Mouse (Mus musculus): Measurements from ENCODE around the gene Atxn10. TPM values are rescaled to one million over a fixed set of nuclear protein-coding genes. Genes with fewer than 3 reads are reported as not detected.

Gene Atxn10
- polyA plus RNA-seq, 1 experiment from 2014 or later = 114 TPM

DNA sequence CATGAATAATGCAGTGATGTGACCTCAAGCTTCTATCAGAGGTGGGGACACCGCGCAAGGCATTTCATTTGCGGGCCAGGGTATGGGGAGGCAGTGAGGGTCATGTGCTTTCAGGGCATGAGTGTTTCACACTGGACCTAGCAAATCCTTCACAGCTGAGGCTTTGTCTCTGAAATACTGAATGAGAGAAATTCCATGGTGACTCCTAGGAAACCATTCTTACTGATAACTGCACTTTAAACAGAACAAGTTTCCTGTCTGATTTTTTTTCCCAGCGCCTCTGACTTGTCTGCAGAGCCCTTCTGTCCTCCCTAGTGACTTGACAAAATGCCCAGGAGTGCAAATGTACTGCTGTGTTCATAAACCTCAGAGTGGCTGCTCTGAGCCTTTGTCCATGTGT, 125.5 kb downstream of the Atxn10 start:
- Histone ChIP-seq H3K4me2 (no peak overlapping the region), H3K36me3 (peaks cover 64% of the 10 kb centered on the region), H3K27me3 (replicated peaks) (no peaks in the 10 kb centered on the region), H3K9me3 (replicated peaks) (no peaks in the 10 kb centered on the region), H3K9ac (no peak overlapping the region), H3K4me3 (no peak overlapping the region), H3K27ac (no peak overlapping the region), H3K4me1 (no peaks in the 10 kb centered on the region; the same call in 1 of the 2 replicates)
- WGBS (ENCODE audit: insufficient replicate concordance) = 77% methylated on average over 4 of the region's 4 CpGs
- no peak for ATAC-seq

- Histone ChIP-seq H3K27me3 (replicated peaks) (no peaks in the 10 kb centered on the region), H3K9me3 (replicated peaks) (no peaks in the 10 kb centered on the region), H3K4me3 (no peak overlapping the region), H3K4me1 (no peaks in the 10 kb centered on the region; the same call in 1 of the 2 replicates), H3K36me3 (peaks cover 64% of the 10 kb centered on the region), H3K27ac (no peak overlapping the region), H3K9ac (no peak overlapping the region), H3K4me2 (no peak overlapping the region)
- no peak for ATAC-seq
- WGBS (ENCODE audit: insufficient replicate concordance) = 77% methylated on average over 4 of the region's 4 CpGs
These were observed 126.1 kb downstream of the Atxn10 start for GRCm38 (mm10) chr15:85462138-85462537.

DNA sequence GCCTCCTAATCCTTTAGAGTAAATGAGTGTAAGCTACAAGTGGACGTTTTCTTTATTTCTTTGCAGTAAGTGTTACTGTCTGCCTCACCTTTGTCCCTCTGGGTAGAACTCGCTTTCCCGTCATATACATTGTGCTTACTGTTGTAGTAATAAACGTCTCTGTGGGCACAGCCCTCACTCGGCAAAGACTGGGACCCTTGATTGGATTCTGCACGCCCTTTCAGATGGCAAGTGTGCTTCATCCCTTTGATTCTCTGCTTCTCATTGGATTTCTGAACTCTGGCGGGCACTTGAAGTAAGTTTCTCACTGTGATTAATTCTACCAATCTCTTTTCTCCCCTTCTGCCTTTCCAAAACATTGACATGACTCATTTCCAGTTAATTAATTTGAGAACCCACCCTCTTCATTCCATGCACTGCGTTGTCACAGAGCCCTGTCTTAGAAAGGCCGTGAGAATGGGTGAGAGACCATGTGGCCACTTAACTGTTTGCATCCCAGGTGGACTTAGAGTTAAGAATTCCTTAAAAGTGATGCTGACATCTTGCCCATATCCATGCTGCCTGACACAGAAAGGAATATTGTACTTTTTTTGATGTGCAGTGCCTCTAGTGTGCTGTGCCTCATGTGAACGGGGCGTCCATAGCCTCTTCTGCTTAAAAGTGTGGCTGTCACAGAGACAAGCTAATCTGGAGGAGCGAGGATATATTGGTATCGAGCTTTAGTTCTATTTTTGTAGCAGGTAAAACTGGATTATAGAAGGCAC, 127.2 kb downstream of the Atxn10 start:
- Histone ChIP-seq H3K9me3 (replicated peaks) (no peaks in the 10 kb centered on the region), H3K4me2 (no peak overlapping the region), H3K4me1 (no peaks in the 10 kb centered on the region; the same call in 1 of the 2 replicates), H3K9ac (no peak overlapping the region), H3K27me3 (replicated peaks) (no peaks in the 10 kb centered on the region), H3K27ac (no peak overlapping the region), H3K4me3 (no peak overlapping the region), H3K36me3 (peaks cover 62% of the 10 kb centered on the region)
- 81% methylated on average over 13 of the region's 13 CpGs for WGBS (ENCODE audit: insufficient replicate concordance)
- no peak for ATAC-seq

GRCm38 (mm10) chr15:85464190-85464589, 128.1 kb downstream of the Atxn10 start:
- Histone ChIP-seq H3K27ac (no peak overlapping the region), H3K4me3 (no peak overlapping the region), H3K27me3 (replicated peaks) (no peaks in the 10 kb centered on the region), H3K4me2 (no peak overlapping the region), H3K9ac (no peak overlapping the region), H3K36me3 (peaks cover 61% of the 10 kb centered on the region), H3K4me1 (no peaks in the 10 kb centered on the region; the same call in 1 of the 2 replicates), H3K9me3 (replicated peaks) (no peaks in the 10 kb centered on the region)
- no peak for ATAC-seq
- 67% methylated on average over 5 of the region's 5 CpGs for WGBS (ENCODE audit: insufficient replicate concordance)

DNA sequence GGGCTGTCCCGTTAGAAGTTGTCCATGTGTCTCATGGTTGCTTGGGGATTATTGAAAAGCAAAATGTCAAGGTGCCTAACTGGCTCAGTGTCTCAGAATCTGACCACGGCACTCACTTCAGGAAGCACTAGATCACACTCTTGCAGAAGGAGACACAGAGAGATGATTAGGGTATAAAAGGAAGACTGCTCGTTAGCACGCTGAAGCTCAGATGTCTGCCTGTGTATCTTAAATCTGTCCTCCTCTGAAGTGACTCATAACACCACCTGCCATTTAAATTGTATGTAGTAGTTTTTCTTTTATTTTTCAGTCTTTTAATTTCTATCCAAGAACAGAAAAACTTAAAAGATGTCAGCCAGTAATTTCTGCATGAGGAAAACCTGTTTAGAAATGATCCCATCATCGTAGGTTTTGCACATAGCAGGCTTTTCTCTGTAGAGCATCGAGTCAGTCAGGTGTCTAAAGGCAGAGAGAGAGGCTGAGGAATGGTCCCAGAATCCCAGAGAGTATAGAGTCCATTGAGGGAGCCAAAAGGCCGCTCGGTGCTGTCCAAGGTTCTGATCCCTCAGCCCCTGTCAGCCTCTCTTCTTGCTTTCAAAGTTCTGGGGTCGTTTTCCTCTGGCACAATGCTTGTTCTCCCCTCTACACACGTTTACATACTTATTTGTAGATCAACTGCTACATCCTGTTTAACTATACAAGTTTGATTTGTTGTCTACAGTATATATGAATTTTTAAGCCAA, 128.9 kb downstream of the Atxn10 start:
- no peaks in the 10 kb centered on the region for H3K9me3 ChIP-seq (replicated peaks)
- no peak overlapping the region for H3K27ac ChIP-seq
- H3K36me3 ChIP-seq = peaks cover 60% of the 10 kb centered on the region
- no peak overlapping the region for H3K9ac ChIP-seq
- no peak for ATAC-seq
- H3K4me3 ChIP-seq = no peak overlapping the region
- H3K4me1 ChIP-seq = no peaks in the 10 kb centered on the region
- no peak overlapping the region for H3K4me2 ChIP-seq
- no peaks in the 10 kb centered on the region for H3K27me3 ChIP-seq (replicated peaks)
- WGBS (ENCODE audit: insufficient replicate concordance) = 59% methylated on average over 10 of the region's 10 CpGs

DNA sequence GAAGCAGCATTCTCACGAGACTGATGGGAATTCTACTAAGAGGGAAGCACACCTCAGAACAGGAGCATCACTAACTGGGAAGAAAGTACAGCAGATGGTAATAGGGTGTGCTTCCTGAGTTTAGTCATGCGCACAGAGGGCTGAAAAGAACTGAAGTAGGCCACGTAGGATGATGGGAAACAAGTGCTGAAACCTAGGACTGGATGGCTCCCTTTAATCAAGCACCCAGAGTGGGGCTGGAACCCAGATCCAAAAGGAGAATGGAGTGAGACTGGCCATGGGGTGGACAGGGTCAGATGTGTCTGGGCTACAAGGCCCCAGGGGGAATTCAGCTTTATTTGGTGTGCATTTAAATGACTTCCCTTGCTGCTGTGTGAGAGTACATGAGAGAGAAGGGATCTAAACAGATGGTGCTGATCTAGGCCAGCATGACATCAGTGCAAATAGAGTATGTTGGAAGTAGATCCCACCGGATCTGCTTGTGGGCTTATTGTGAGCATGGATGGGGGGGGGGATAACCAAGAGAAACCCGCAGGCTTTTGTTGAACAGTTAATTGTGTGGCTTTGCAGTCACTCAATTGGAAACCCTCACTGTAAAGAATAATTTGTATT, 130.5 kb downstream of the Atxn10 start:
- Histone ChIP-seq H3K9ac (no peak overlapping the region), H3K9me3 (replicated peaks) (no peaks in the 10 kb centered on the region), H3K27me3 (replicated peaks) (no peaks in the 10 kb centered on the region), H3K4me1 (no peaks in the 10 kb centered on the region), H3K36me3 (peaks cover 56% of the 10 kb centered on the region), H3K4me3 (no peak overlapping the region), H3K27ac (no peak overlapping the region), H3K4me2 (no peak overlapping the region)
- 78% methylated on average over 5 of the region's 5 CpGs for WGBS (ENCODE audit: insufficient replicate concordance)
- no peak for ATAC-seq

- no peak overlapping the region for H3K4me3 ChIP-seq
- H3K9ac ChIP-seq = no peak overlapping the region
- no peak overlapping the region for H3K4me2 ChIP-seq
- no peaks in the 10 kb centered on the region for H3K9me3 ChIP-seq (replicated peaks)
- H3K27ac ChIP-seq = no peak overlapping the region; the same call in 1 of the 2 replicates
- H3K27me3 ChIP-seq (replicated peaks) = no peaks in the 10 kb centered on the region
- peaks cover 32% of the 10 kb centered on the region for H3K36me3 ChIP-seq
- H3K4me1 ChIP-seq = no peaks in the 10 kb centered on the region
- 73% methylated on average over 6 of the region's 6 CpGs for WGBS (ENCODE audit: insufficient replicate concordance)
- no peak for ATAC-seq
These were observed 133.4 kb downstream of the Atxn10 start for GRCm38 (mm10) chr15:85469401-85469800.

GRCm38 (mm10) chr15:85474697-85475096, 138.7 kb downstream of the Atxn10 start:
- no peaks in the 10 kb centered on the region for H3K27me3 ChIP-seq (replicated peaks)
- no peaks in the 10 kb centered on the region for H3K4me1 ChIP-seq
- H3K36me3 ChIP-seq = no peaks in the 10 kb centered on the region
- no peak overlapping the region for H3K4me2 ChIP-seq
- ATAC-seq = no peak
- WGBS (ENCODE audit: insufficient replicate concordance) = 53% methylated on average over 3 of the region's 3 CpGs
- H3K4me3 ChIP-seq = no peak overlapping the region
- H3K9me3 ChIP-seq (replicated peaks) = no peaks in the 10 kb centered on the region
- H3K9ac ChIP-seq = no peak overlapping the region
- no peak overlapping the region for H3K27ac ChIP-seq

- no peak for ATAC-seq
- Histone ChIP-seq H3K4me3 (no peak overlapping the region), H3K9ac (no peak overlapping the region), H3K27me3 (replicated peaks) (peaks cover 23% of the 10 kb centered on the region), H3K4me2 (no peak overlapping the region), H3K27ac (no peak overlapping the region), H3K36me3 (no peaks in the 10 kb centered on the region), H3K9me3 (replicated peaks) (no peaks in the 10 kb centered on the region), H3K4me1 (no peaks in the 10 kb centered on the region)
- WGBS (ENCODE audit: insufficient replicate concordance) = 9% methylated on average over 1 of the region's 1 CpGs
These were observed 141.5 kb downstream of the Atxn10 start for GRCm38 (mm10) chr15:85477584-85477983.

GRCm38 (mm10) chr15:85479365-85479764, 143.3 kb downstream of the Atxn10 start:
- Histone ChIP-seq H3K4me3 (no peak overlapping the region), H3K4me1 (no peaks in the 10 kb centered on the region), H3K9me3 (replicated peaks) (no peaks in the 10 kb centered on the region), H3K27ac (no peak overlapping the region), H3K4me2 (no peak overlapping the region), H3K36me3 (no peaks in the 10 kb centered on the region), H3K27me3 (replicated peaks) (peaks cover 26% of the 10 kb centered on the region), H3K9ac (no peak overlapping the region)
- ATAC-seq = no peak
- 69% methylated on average over 12 of the region's 12 CpGs for WGBS (ENCODE audit: insufficient replicate concordance)

DNA sequence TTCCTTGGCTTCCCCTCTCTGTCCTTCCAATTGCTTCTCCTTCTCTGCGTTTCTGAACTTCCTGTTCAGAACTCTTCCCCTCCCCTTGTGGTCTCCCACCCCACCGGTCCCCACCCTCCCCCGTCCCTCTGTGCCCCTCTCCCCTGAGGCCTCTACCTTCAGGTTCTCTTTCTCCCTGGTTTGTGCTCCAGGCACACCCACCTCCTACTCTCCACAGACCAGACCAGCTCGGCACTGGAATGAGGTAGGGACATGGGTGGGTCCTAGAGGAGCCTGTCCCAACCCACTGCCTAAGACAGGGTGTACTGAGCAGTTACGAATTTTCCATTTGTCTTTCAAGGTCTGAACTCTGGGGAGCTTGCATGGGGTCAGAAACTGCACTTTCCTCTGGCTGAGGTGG, 143.9 kb downstream of the Atxn10 start:
- peaks cover 26% of the 10 kb centered on the region for H3K27me3 ChIP-seq (replicated peaks)
- H3K9ac ChIP-seq = no peak overlapping the region
- no peak overlapping the region for H3K4me3 ChIP-seq
- no peak overlapping the region for H3K27ac ChIP-seq
- no peak overlapping the region for H3K4me2 ChIP-seq
- H3K36me3 ChIP-seq = no peaks in the 10 kb centered on the region
- no peak for ATAC-seq
- 21% methylated on average over 5 of the region's 5 CpGs for WGBS (ENCODE audit: insufficient replicate concordance)
- no peaks in the 10 kb centered on the region for H3K9me3 ChIP-seq (replicated peaks)
- no peaks in the 10 kb centered on the region for H3K4me1 ChIP-seq

- no peaks in the 10 kb centered on the region for H3K4me1 ChIP-seq
- WGBS (ENCODE audit: insufficient replicate concordance) = 35% methylated on average over 3 of the region's 3 CpGs
- no peak overlapping the region for H3K27ac ChIP-seq
- no peak overlapping the region for H3K9ac ChIP-seq
- H3K4me2 ChIP-seq = no peak overlapping the region
- H3K36me3 ChIP-seq = no peaks in the 10 kb centered on the region
- peaks cover 26% of the 10 kb centered on the region for H3K27me3 ChIP-seq (replicated peaks)
- no peak overlapping the region for H3K4me3 ChIP-seq
- no peaks in the 10 kb centered on the region for H3K9me3 ChIP-seq (replicated peaks)
- ATAC-seq = no peak
These were observed 144.6 kb downstream of the Atxn10 start for GRCm38 (mm10) chr15:85480630-85481029.
